Mouse (Mus musculus) hindbrain, embryonic 11.5 days (tissue): ENCODE measurements at regions not wholly inside any gene's neighbourhood (a gene's known extent, or its start where the extent isn't known, plus 50 kb on each side); places are given as distances from the start of the nearest gene placed in this dataset.

Experiments used
- ATAC-seq: fragments of 200-750 bp; cut with Nextera tagmentation; 2 replicates; pipeline ENCODE4 v1.8.0; 2017; ENCODE audit warnings: mild to moderate bottlenecking, moderate TSS enrichment, moderate library complexity; ENCODE audit not compliant: low FRiP score
- DNase-seq: peaks from one replicate; pipeline ENCODE4 v3.0.0-alpha.2; 2015; ENCODE audit warnings: low spot score
- H3K27ac ChIP-seq: fragments of 300-500 bp; sonication (generic); 2 replicates; pipeline ENCODE4 v1.5.1; 2014; ENCODE audit warnings: mild to moderate bottlenecking, low read depth, low read length
- H3K27me3 ChIP-seq: fragments of 300-500 bp; sonication (generic); 2 replicates; pipeline ENCODE4 v1.6.1; 2014; ENCODE audit warnings: mild to moderate bottlenecking, low read length, moderate library complexity, mixed read lengths; ENCODE audit not compliant: control insufficient read depth, insufficient read depth
- H3K36me3 ChIP-seq: fragments of 300-500 bp; sonication (generic); 2 replicates; pipeline ENCODE4 v1.6.1; 2014; ENCODE audit warnings: mild to moderate bottlenecking, low read length, moderate library complexity, mixed read lengths; ENCODE audit not compliant: control insufficient read depth, insufficient read depth
- H3K4me1 ChIP-seq: fragments of 300-500 bp; sonication (generic); replicated peaks from 2 replicates; pipeline ENCODE4 v1.6.1; 2014; ENCODE audit warnings: low read length, mixed read lengths; ENCODE audit not compliant: control insufficient read depth, insufficient read depth
- H3K4me2 ChIP-seq: fragments of 300-500 bp; sonication (generic); replicated peaks from 2 replicates; pipeline ENCODE4 v1.6.1; 2014; ENCODE audit warnings: mild to moderate bottlenecking, low read depth, low read length
- H3K4me3 ChIP-seq: fragments of 300-500 bp; sonication (generic); 2 replicates; pipeline ENCODE4 v1.5.1; 2014; ENCODE audit warnings: low read depth, low read length
- H3K9ac ChIP-seq: fragments of 300-500 bp; sonication (generic); 2 replicates; pipeline ENCODE4 v1.6.1; 2014; ENCODE audit warnings: low read depth, low read length
- H3K9me3 ChIP-seq: fragments of 300-500 bp; sonication (generic); 2 replicates; pipeline ENCODE4 v1.6.1; 2016; ENCODE audit warnings: low read length; ENCODE audit not compliant: control insufficient read depth
- WGBS: fragments of 180-500 bp; shearing (Covaris S2); extraction: QIAGEN DNeasy Blood & Tissue Kit; methylation state at CpG from one replicate; pipeline ENCODE4 v1.1.7; 2014; 5-methylcytosine and 5-hydroxymethylcytosine counted together

GRCm38 (mm10) chr19:56007433-56007832, 265.8 kb downstream of the Tcf7l2 start:
- 0 out of 2 replicates have a peak, but pooled peaks cover 2% of the 10 kb centered on the region for H3K9me3 ChIP-seq
- WGBS: over 99% methylated on average over 5 of the region's 5 CpGs
- no peaks in the 10 kb centered on the region for H3K36me3 ChIP-seq
- no peak overlapping the region for H3K4me3 ChIP-seq
- no peak overlapping the region for H3K9ac ChIP-seq
- ATAC-seq: no peak
- H3K4me1 ChIP-seq: no peaks in the 10 kb centered on the region
- no peak for DNase-seq
- no peaks in the 10 kb centered on the region for H3K27me3 ChIP-seq
- no peak overlapping the region for H3K4me2 ChIP-seq
- H3K27ac ChIP-seq: no peak overlapping the region

DNA sequence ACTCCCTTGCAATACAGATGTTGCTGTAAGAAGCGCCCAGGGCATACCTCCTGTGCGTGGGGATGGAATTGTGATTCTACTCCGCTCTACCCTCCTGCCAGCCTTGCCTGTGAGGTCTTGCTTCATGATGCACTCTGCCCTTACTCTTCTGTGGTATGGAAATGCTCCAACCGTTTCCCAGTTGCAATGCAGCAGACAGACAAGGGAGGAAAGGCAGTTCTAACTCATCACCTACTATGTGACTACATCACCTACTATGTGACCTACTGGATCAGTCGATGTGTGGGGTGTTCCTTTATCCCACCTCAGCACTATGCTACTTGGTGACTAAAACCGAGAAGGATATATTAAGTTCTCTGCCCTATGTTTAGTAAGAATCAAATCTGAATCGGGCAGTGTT, 269.1 kb downstream of the Tcf7l2 start:
- DNase-seq: no peak
- no peaks in the 10 kb centered on the region for H3K36me3 ChIP-seq
- no peak overlapping the region for H3K9ac ChIP-seq
- no peak overlapping the region for H3K4me2 ChIP-seq
- H3K4me3 ChIP-seq: no peak overlapping the region
- no peak overlapping the region for H3K27ac ChIP-seq
- H3K4me1 ChIP-seq: no peaks in the 10 kb centered on the region
- H3K27me3 ChIP-seq: no peaks in the 10 kb centered on the region
- ATAC-seq: no peak
- 91% methylated on average over 7 of the region's 7 CpGs for WGBS
- H3K9me3 ChIP-seq: 0 out of 2 replicates have a peak, but pooled peaks cover 2% of the 10 kb centered on the region

DNA sequence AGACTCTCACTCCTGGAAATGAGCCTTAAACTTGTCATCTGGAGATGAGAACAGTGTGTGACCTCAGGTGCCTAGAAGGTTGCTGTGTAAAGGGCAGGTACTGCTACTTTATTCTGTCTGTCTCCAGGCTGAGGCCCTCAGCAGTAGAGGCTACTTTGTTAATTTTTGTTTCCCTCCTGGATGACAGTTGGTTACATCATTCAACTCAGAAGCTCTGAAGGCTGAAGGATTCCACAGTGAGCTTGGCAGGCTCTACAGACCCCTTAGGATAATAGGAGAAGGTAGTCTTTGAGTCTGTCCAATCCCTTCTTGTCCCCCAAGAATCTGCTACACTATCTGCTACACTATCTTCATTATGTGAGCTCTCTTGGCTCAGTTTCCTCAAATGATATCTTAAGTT, 269.7 kb downstream of the Tcf7l2 start:
- Histone ChIP-seq H3K27me3 (no peaks in the 10 kb centered on the region), H3K4me2 (no peak overlapping the region), H3K9me3 (0 out of 2 replicates have a peak, but pooled peaks cover 2% of the 10 kb centered on the region), H3K4me3 (no peak overlapping the region), H3K4me1 (no peaks in the 10 kb centered on the region), H3K36me3 (no peaks in the 10 kb centered on the region), H3K27ac (no peak overlapping the region), H3K9ac (no peak overlapping the region)
- ATAC-seq: no peak
- no peak for DNase-seq

DNA sequence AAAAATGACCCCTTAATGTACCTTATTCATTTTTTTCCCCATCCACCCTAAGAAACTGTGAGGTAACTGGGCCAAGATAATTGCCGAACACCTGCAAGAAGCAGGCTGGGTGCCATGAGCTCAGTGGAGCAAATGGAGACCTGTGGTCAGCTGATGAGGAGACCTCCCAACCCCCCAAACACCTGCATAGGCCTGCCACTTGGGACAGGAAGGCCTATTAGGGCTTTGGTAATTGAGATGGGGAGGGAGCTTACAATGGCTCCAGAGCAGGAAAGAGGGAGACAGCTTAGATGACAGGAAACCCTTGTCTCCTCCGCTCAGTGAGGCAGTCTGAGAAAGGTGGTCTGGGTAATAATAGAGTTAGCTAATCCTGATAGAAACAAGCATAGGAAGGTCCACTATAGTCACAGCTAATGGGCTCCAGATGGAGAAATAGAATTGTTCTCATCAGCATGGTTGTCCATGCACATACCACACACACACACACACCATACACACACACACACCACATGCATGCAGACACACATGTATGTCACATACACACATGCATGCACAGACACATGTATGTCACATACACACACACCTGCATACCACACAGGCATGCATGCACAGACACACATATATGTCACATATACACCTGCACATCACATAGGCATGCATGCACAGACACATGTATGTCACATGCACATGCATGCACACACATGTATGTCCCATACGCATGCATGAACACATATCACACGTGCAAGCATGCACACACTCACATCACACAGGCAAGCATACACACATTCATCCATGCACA, 270.2 kb upstream of the Habp2 start:
- Histone ChIP-seq H3K36me3 (no peaks in the 10 kb centered on the region), H3K4me3 (no peak overlapping the region), H3K4me1 (no peaks in the 10 kb centered on the region), H3K27ac (no peak overlapping the region), H3K27me3 (no peaks in the 10 kb centered on the region), H3K9ac (no peak overlapping the region), H3K9me3 (no peaks in the 10 kb centered on the region), H3K4me2 (no peak overlapping the region)
- DNase-seq: no peak
- WGBS: 86% methylated on average over 4 of the region's 4 CpGs
- ATAC-seq: no peak

- DNase-seq: no peak
Observed at GRCm38 (mm10) chr19:56017524-56017923, 269.4 kb upstream of the Habp2 start.

GRCm38 (mm10) chr19:56019143-56019542, 267.8 kb upstream of the Habp2 start:
- no peak overlapping the region for H3K27ac ChIP-seq
- WGBS: 41% methylated on average over 7 of the region's 7 CpGs
- ATAC-seq: no peak

More at GRCm38 (mm10) chr19:56017524-56017923, 269.4 kb upstream of the Habp2 start:
- 79% methylated on average over 7 of the region's 7 CpGs for WGBS
- Histone ChIP-seq H3K27me3 (no peaks in the 10 kb centered on the region), H3K36me3 (no peaks in the 10 kb centered on the region), H3K4me3 (no peak overlapping the region), H3K4me2 (no peak overlapping the region), H3K9ac (no peak overlapping the region), H3K4me1 (no peaks in the 10 kb centered on the region), H3K27ac (no peak overlapping the region), H3K9me3 (no peaks in the 10 kb centered on the region)
- ATAC-seq: no peak

DNA sequence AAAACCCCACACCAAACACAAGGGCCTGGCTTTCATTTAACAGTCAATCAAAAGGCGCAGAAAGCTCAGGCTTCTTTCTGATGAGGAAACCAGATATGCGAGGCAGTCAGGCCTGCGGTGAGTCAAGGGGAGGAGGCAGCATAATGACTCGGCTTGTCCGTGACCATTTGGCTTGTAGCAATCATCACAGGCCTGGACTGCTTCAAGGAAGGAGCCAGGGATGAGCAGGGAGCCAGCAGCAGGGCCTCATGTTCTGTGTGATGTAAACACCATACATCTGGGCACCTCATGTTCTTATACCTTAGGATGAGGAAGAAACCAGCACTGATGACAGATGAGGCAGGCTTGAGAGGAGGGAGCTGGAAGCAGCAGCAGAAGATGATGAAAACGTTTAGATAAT, 264.6 kb upstream of the Habp2 start:
- Histone ChIP-seq H3K4me2 (no peak overlapping the region), H3K9me3 (no peaks in the 10 kb centered on the region), H3K27me3 (no peaks in the 10 kb centered on the region), H3K36me3 (no peaks in the 10 kb centered on the region), H3K27ac (no peak overlapping the region), H3K4me3 (no peak overlapping the region), H3K9ac (no peak overlapping the region), H3K4me1 (no peaks in the 10 kb centered on the region)
- DNase-seq: no peak
- WGBS: 67% methylated on average over 6 of the region's 6 CpGs
- ATAC-seq: no peak

More at GRCm38 (mm10) chr19:56019143-56019542, 267.8 kb upstream of the Habp2 start:
- Histone ChIP-seq H3K4me3 (no peak overlapping the region), H3K4me1 (no peaks in the 10 kb centered on the region), H3K4me2 (no peak overlapping the region), H3K9me3 (no peaks in the 10 kb centered on the region), H3K9ac (no peak overlapping the region), H3K36me3 (no peaks in the 10 kb centered on the region), H3K27me3 (no peaks in the 10 kb centered on the region)
- DNase-seq: peak; percentile 29

DNA sequence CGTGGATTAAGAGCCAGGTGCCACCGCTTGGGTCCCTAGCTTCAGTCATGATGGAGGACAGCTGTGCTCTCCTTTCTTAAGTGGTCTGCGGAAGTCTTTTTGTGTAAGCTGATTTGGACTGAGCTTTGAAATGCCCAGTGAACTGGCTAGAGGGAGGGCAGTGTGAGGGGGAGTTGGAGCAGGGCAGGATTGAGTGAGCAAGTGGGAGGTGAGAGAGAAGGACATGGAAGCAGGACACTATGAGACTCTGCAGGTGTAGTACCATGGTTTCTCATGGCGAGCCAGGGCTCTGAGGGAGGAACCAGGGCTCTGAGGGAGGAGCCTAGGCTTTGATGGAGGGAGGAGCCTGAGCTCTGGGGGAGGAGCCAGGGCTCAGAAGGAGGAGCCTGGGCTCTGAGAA, 262.3 kb upstream of the Habp2 start:
- H3K4me2 ChIP-seq: no peak overlapping the region
- H3K27ac ChIP-seq: no peak overlapping the region
- H3K4me3 ChIP-seq: no peak overlapping the region
- WGBS: 86% methylated on average over 4 of the region's 4 CpGs
- no peaks in the 10 kb centered on the region for H3K36me3 ChIP-seq
- H3K27me3 ChIP-seq: no peaks in the 10 kb centered on the region
- no peak for DNase-seq
- H3K9ac ChIP-seq: no peak overlapping the region
- H3K9me3 ChIP-seq: no peaks in the 10 kb centered on the region
- H3K4me1 ChIP-seq: peaks cover 5% of the 10 kb centered on the region
- ATAC-seq: no peak
